8 mouse cellular contexts compared by ENCODE assay signal in genomic region chr9:32591732-32592582, GRCm38 (mm10). TPM values are rescaled to one million over a fixed set of nuclear protein-coding genes. Genes with fewer than 3 reads are reported as not detected.
DNase-seq lines count a peak whose midpoint lies in the region; ATAC-seq and TF ChIP-seq lines count a peak whose summit lies in the region.

No protein-coding gene starts in this region.

- H3K4me2 ChIP-seq in limb, embryonic 12.5 days: peak overlapping the region; percentile 36
- no peak overlapping the region for H3K4me2 ChIP-seq in midbrain, embryonic 14.5 days (ENCODE audit: low read length)

- H3K9me3 ChIP-seq in heart, embryonic 10.5 days: no peaks in the 10 kb centered on the region
- H3K9me3 ChIP-seq in limb, embryonic 12.5 days: no peaks in the 10 kb centered on the region
- no peaks in the 10 kb centered on the region for H3K9me3 ChIP-seq in midbrain, embryonic 14.5 days (ENCODE audit: control insufficient read depth, low read length)

- H3K4me3 ChIP-seq in embryonic fibroblast, embryonic 13.5 days (ENCODE audit: insufficient read depth, low read length): no peak overlapping the region
- H3K4me3 ChIP-seq in heart, embryonic 10.5 days: no peak overlapping the region
- no peak overlapping the region for H3K4me3 ChIP-seq in limb, embryonic 12.5 days (replicated peaks)
- H3K4me3 ChIP-seq in midbrain, embryonic 14.5 days (replicated peaks; ENCODE audit: low read depth, low read length): no peak overlapping the region

- TF ChIP-seq POLR2A in embryonic fibroblast, embryonic 13.5 days (IDR thresholded peaks at IDR 0.05; ENCODE audit: low read depth, low read length): no peak

- 0 out of 2 replicates have a peak overlapping the region, but pooled peaks have one; percentile 1 for H3K9ac ChIP-seq in limb, embryonic 12.5 days (replicated peaks)
- no peak overlapping the region for H3K9ac ChIP-seq in midbrain, embryonic 14.5 days (replicated peaks; ENCODE audit: low read length)

- DNase-seq in CD4-positive, CD25-positive, alpha-beta regulatory T cell, adult 2 months (ENCODE audit: low read depth, low spot score): peak; percentile 96
- DNase-seq in brain, adult 2 months (ENCODE audit: low read depth, low spot score): peak; percentile 92
- DNase-seq in heart, embryonic 10.5 days (ENCODE audit: low spot score): peak; percentile 91
- DNase-seq in kidney, adult 9 months: peak; percentile 89
- DNase-seq in midbrain, embryonic 14.5 days: peak; percentile 92
- DNase-seq in spleen, adult 12 weeks (ENCODE audit: low spot score): peak; percentile 26

- peak; percentile 58; the same call in 1 of the 2 replicates for TF ChIP-seq CTCF in embryonic fibroblast, embryonic 13.5 days (IDR thresholded peaks at IDR 0.05; ENCODE audit: borderline replicate concordance, insufficient read depth, low read length)

- H3K27ac ChIP-seq in embryonic fibroblast, embryonic 13.5 days (ENCODE audit: insufficient read depth, low read length): no peak overlapping the region
- H3K27ac ChIP-seq in heart, embryonic 10.5 days: peak overlapping the region; percentile 72
- H3K27ac ChIP-seq in limb, embryonic 12.5 days: 0 out of 2 replicates have a peak overlapping the region, but pooled peaks have one; percentile 1
- H3K27ac ChIP-seq in midbrain, embryonic 14.5 days (replicated peaks; ENCODE audit: low read depth, low read length): no peak overlapping the region

- H3K4me1 ChIP-seq in embryonic fibroblast, embryonic 13.5 days (ENCODE audit: control insufficient read depth, insufficient read depth, low read length): no peaks in the 10 kb centered on the region
- H3K4me1 ChIP-seq in heart, embryonic 10.5 days: peaks cover 35% of the 10 kb centered on the region
- peaks cover 55% of the 10 kb centered on the region for H3K4me1 ChIP-seq in limb, embryonic 12.5 days (replicated peaks)
- peaks cover 4% of the 10 kb centered on the region for H3K4me1 ChIP-seq in midbrain, embryonic 14.5 days (ENCODE audit: control insufficient read depth, insufficient read depth, low read length)

- H3K27me3 ChIP-seq in heart, embryonic 10.5 days (ENCODE audit: insufficient read depth, poor library complexity, severe bottlenecking): peaks cover 19% of the 10 kb centered on the region
- peaks cover 4% of the 10 kb centered on the region; the same call in 1 of the 2 replicates for H3K27me3 ChIP-seq in limb, embryonic 12.5 days
- peaks cover 11% of the 10 kb centered on the region for H3K27me3 ChIP-seq in midbrain, embryonic 14.5 days (ENCODE audit: control insufficient read depth, insufficient read depth, low read length)

- peak; percentile 84 for ATAC-seq in limb, embryonic 12.5 days (ENCODE audit: insufficient number of reproducible peaks, insufficient read depth, low FRiP score, low TSS enrichment, low read depth)
- peak; percentile 82; the same call in 1 of the 2 replicates for ATAC-seq in midbrain, embryonic 14.5 days (ENCODE audit: low FRiP score, low TSS enrichment)

- H3K36me3 ChIP-seq in heart, embryonic 10.5 days: no peaks in the 10 kb centered on the region
- no peaks in the 10 kb centered on the region for H3K36me3 ChIP-seq in limb, embryonic 12.5 days
- no peaks in the 10 kb centered on the region for H3K36me3 ChIP-seq in midbrain, embryonic 14.5 days (ENCODE audit: control insufficient read depth, insufficient read depth, low read length)

- 10% methylated on average over 14 of the region's 14 CpGs for WGBS in heart, embryonic 10.5 days
- WGBS in limb, embryonic 12.5 days: 14% methylated on average over 14 of the region's 14 CpGs
- 7% methylated on average over 14 of the region's 14 CpGs for WGBS in midbrain, embryonic 14.5 days

RNA-seq across cellular contexts. Expression of gene Ets1, which starts 44.1 kb away (rescaled TPM):
- 30.2 and 40.1 TPM in 2 replicates for polyA plus RNA-seq in embryonic fibroblast, embryonic 13.5 days (2011; ENCODE audit: insufficient read length, low read depth, missing spikeins)
- 47.2 and 50.2 TPM in 2 replicates for polyA plus RNA-seq in heart, embryonic 10.5 days (2016; fragmentation: Nextera tagmentation; extraction: Ambion mirVana)
- 47.7 and 48.5 TPM in 2 replicates for polyA plus RNA-seq in limb, embryonic 12.5 days (2016; fragmentation: Nextera tagmentation; extraction: Ambion mirVana)
- 8.3 and 19.6 TPM in 2 replicates for polyA plus RNA-seq in midbrain, embryonic 14.5 days (2014; fragmentation: Nextera tagmentation; extraction: Ambion mirVana)

RNA-seq across cellular contexts. Expression of gene Fli1, which starts 49.3 kb away (rescaled TPM):
- polyA plus RNA-seq in embryonic fibroblast, embryonic 13.5 days (2011; ENCODE audit: insufficient read length, low read depth, missing spikeins): 5.0 and 6.8 TPM in 2 replicates
- 17.5 and 20.8 TPM in 2 replicates for polyA plus RNA-seq in heart, embryonic 10.5 days (2016; fragmentation: Nextera tagmentation; extraction: Ambion mirVana)
- 55.6 and 55.9 TPM in 2 replicates for polyA plus RNA-seq in limb, embryonic 12.5 days (2016; fragmentation: Nextera tagmentation; extraction: Ambion mirVana)
- polyA plus RNA-seq in midbrain, embryonic 14.5 days (2014; fragmentation: Nextera tagmentation; extraction: Ambion mirVana): 4.0 and 7.9 TPM in 2 replicates

Comparison
In these comparisons a context has a peak if more than half of its experiments do, and no peak if none do; other contexts are left out.
1. DNase-seq: peak in every context shown above with its lines; median percentile 96 in CD4-positive, CD25-positive, alpha-beta regulatory T cell, adult 2 months; 92 in brain, adult 2 months; 92 in midbrain, embryonic 14.5 days; 91 in heart, embryonic 10.5 days; 89 in kidney, adult 9 months; 26 in spleen, adult 12 weeks.
2. H3K27ac ChIP-seq: peak in heart, embryonic 10.5 days (single experiment) and limb, embryonic 12.5 days (single experiment); none in embryonic fibroblast, embryonic 13.5 days (single experiment) and midbrain, embryonic 14.5 days (single experiment).